Mouse (Mus musculus) spleen, postnatal 14 days (tissue): ENCODE measurements around the gene Zc3h15.
"Not testable (repeated sequence)": the region's sequence is repeated elsewhere in the genome, so short reads cannot be mapped to it uniquely, and the experiment has no call there.

ENCODE experiments used
- DNase-seq, 2 experiments: peaks; one replicate each; pipeline ENCODE4 v3.0.0; 2021 to 2022; ENCODE audit warnings: low spot score in 2 of 2

Gene Zc3h15

GRCm38 (mm10) chr2:83644276-83645252 is at the start of gene Zc3h15:
Gene Zc3h15 (plus strand): TSS chr2:83644435.
- DNase-seq, result peak; percentile 84 to 89

GRCm38 (mm10) chr2:83620558-83621367 is 23.5 kb upstream of the Zc3h15 start:
- no peak for DNase-seq

- DNase-seq, result no peak
Measured at GRCm38 (mm10) chr2:83621511-83621910, 22.7 kb upstream of the Zc3h15 start.

- no peak for DNase-seq
Measured at GRCm38 (mm10) chr2:83622792-83623191, 21.4 kb upstream of the Zc3h15 start.

- no peak for DNase-seq
Measured at GRCm38 (mm10) chr2:83624045-83624444, 20.2 kb upstream of the Zc3h15 start.

GRCm38 (mm10) chr2:83625226-83626108 is 18.8 kb upstream of the Zc3h15 start:
- DNase-seq, result peak; percentile 34 to 66

- DNase-seq, result no peak
Measured at GRCm38 (mm10) chr2:83626881-83627280, 17.4 kb upstream of the Zc3h15 start.

- no peak for DNase-seq
Measured at GRCm38 (mm10) chr2:83627495-83627894, 16.7 kb upstream of the Zc3h15 start.

GRCm38 (mm10) chr2:83627932-83628331 is 16.3 kb upstream of the Zc3h15 start:
- DNase-seq, result no peak

GRCm38 (mm10) chr2:83641993-83642392 is 2.2 kb upstream of the Zc3h15 start:
- DNase-seq, result no peak

GRCm38 (mm10) chr2:83648916-83649315 is 4.7 kb downstream of the Zc3h15 start:
- no peak for DNase-seq

GRCm38 (mm10) chr2:83652606-83653005 is 8.4 kb downstream of the Zc3h15 start:
- no peak for DNase-seq

GRCm38 (mm10) chr2:83659279-83659678 is 15.0 kb downstream of the Zc3h15 start:
- DNase-seq, result no peak

GRCm38 (mm10) chr2:83660114-83660513 is 15.9 kb downstream of the Zc3h15 start:
- DNase-seq, result no peak

- no peak for DNase-seq
Measured at GRCm38 (mm10) chr2:83661351-83661750, 17.1 kb downstream of the Zc3h15 start.

GRCm38 (mm10) chr2:83665051-83665450 is 20.8 kb downstream of the Zc3h15 start:
- not testable (repeated sequence) for DNase-seq

GRCm38 (mm10) chr2:83667430-83667829 is 23.2 kb downstream of the Zc3h15 start:
- DNase-seq, result no peak

GRCm38 (mm10) chr2:83668052-83668451 is 23.8 kb downstream of the Zc3h15 start:
- no peak for DNase-seq

- DNase-seq, result no peak
Measured at GRCm38 (mm10) chr2:83669988-83670387, 25.8 kb downstream of the Zc3h15 start.

GRCm38 (mm10) chr2:83671843-83672242 is 27.6 kb downstream of the Zc3h15 start:
- no peak for DNase-seq

- no peak for DNase-seq
Measured at GRCm38 (mm10) chr2:83673067-83673466, 28.8 kb downstream of the Zc3h15 start.
